Mouse (Mus musculus): ENCODE results near the gene Zfyve27.

The Zfyve27 gene

GRCm38 (mm10) chr19:42177461-42177860 lies 13.7 kb downstream of the Zfyve27 start:
- no peak for DNase-seq (ENCODE audit: low read depth, low spot score)

GRCm38 (mm10) chr19:42179356-42179755 lies 15.6 kb downstream of the Zfyve27 start:
- peak; percentile 30 for DNase-seq (ENCODE audit: low read depth, low spot score)

GRCm38 (mm10) chr19:42182673-42183072 lies 18.9 kb downstream of the Zfyve27 start:
- no peak for DNase-seq (ENCODE audit: low read depth, low spot score)

- DNase-seq (ENCODE audit: low read depth, low spot score), result no peak
Observed at GRCm38 (mm10) chr19:42189735-42190134, 26.0 kb downstream of the Zfyve27 start.

- peak; percentile 61 for DNase-seq (ENCODE audit: low read depth, low spot score)
Observed at GRCm38 (mm10) chr19:42190494-42190893, 26.7 kb downstream of the Zfyve27 start.

GRCm38 (mm10) chr19:42193311-42193710 lies 29.6 kb downstream of the Zfyve27 start:
- DNase-seq (ENCODE audit: low read depth, low spot score), result no peak

GRCm38 (mm10) chr19:42196378-42196777 lies 32.6 kb downstream of the Zfyve27 start:
- DNase-seq (ENCODE audit: low read depth, low spot score), result no peak

GRCm38 (mm10) chr19:42197066-42197465 lies 33.3 kb downstream of the Zfyve27 start:
- no peak for DNase-seq (ENCODE audit: low read depth, low spot score)

- DNase-seq (ENCODE audit: low read depth, low spot score), result no peak
Observed at GRCm38 (mm10) chr19:42198026-42198425, 34.3 kb downstream of the Zfyve27 start.

GRCm38 (mm10) chr19:42201696-42202381 lies 38.1 kb downstream of the Zfyve27 start, which contains the start of gene Sfrp5:
Sfrp5 (minus strand) TSS chr19:42202252.
- DNase-seq (ENCODE audit: low read depth, low spot score), result no peak

GRCm38 (mm10) chr19:42202467-42202866 lies 38.7 kb downstream of the Zfyve27 start:
- DNase-seq (ENCODE audit: low read depth, low spot score), result no peak

GRCm38 (mm10) chr19:42204306-42204705 lies 40.6 kb downstream of the Zfyve27 start:
- no peak for DNase-seq (ENCODE audit: low read depth, low spot score)

GRCm38 (mm10) chr19:42205201-42205600 lies 41.5 kb downstream of the Zfyve27 start:
- no peak for DNase-seq (ENCODE audit: low read depth, low spot score)

GRCm38 (mm10) chr19:42209485-42209884 lies 45.7 kb downstream of the Zfyve27 start:
- DNase-seq (ENCODE audit: low read depth, low spot score), result no peak

GRCm38 (mm10) chr19:42209976-42210375 lies 46.2 kb downstream of the Zfyve27 start:
- no peak for DNase-seq (ENCODE audit: low read depth, low spot score)

- no peak for DNase-seq (ENCODE audit: low read depth, low spot score)
Observed at GRCm38 (mm10) chr19:42211936-42212335, 48.2 kb downstream of the Zfyve27 start.

- no peak for DNase-seq (ENCODE audit: low read depth, low spot score)
Observed at GRCm38 (mm10) chr19:42214601-42215000, 50.9 kb downstream of the Zfyve27 start.

GRCm38 (mm10) chr19:42216699-42217373 lies 53.1 kb downstream of the Zfyve27 start:
- DNase-seq (ENCODE audit: low read depth, low spot score), result no peak

- peak; percentile 29 for DNase-seq (ENCODE audit: low read depth, low spot score)
Observed at GRCm38 (mm10) chr19:42217374-42217763, 53.6 kb downstream of the Zfyve27 start.

GRCm38 (mm10) chr19:42226451-42226850 lies 62.7 kb downstream of the Zfyve27 start:
- DNase-seq (ENCODE audit: low read depth, low spot score), result no peak

- no peak for DNase-seq (ENCODE audit: low read depth, low spot score)
Observed at GRCm38 (mm10) chr19:42229499-42230287, 65.9 kb downstream of the Zfyve27 start.

- DNase-seq (ENCODE audit: low read depth, low spot score), result no peak
Observed at GRCm38 (mm10) chr19:42230288-42230568, 66.5 kb downstream of the Zfyve27 start.

GRCm38 (mm10) chr19:42230986-42231385 lies 67.2 kb downstream of the Zfyve27 start:
- no peak for DNase-seq (ENCODE audit: low read depth, low spot score)
